13 mouse cellular contexts compared by ENCODE assay signal in genomic region chr19:19777891-19778290, GRCm38 (mm10).
DNase-seq lines count a peak whose midpoint lies in the region.
"Had no signal": no experiment of that assay in that cellular context is flagged by ENCODE, and none has a peak within 500 bp of the region (broad histone marks: within the 10 kb centered on the region; RNA-seq: fewer than 3 reads in every experiment).

No protein-coding gene starts in this region.

- intact Hi-C loops in left cerebral cortex, postnatal 4 days (cut with DNase I): no loop called here
- intact Hi-C loops in left cerebral cortex, postnatal 36 days (cut with DNase I): no loop called here

- peak; percentile 29 for DNase-seq in left cerebral cortex, adult 11 months (ENCODE audit: low spot score)
- DNase-seq in left cerebral cortex, postnatal 4 days: no peak
- DNase-seq in layer of hippocampus, postnatal 14 days (ENCODE audit: low spot score in 2 of 2): peak; percentile 2 to 22
- peak; percentile 33 to 45 for DNase-seq in left cerebral cortex, postnatal 36 days (ENCODE audit: low spot score in 2 of 2)
- no peak for DNase-seq in thymus, postnatal 25 days
- no peak for DNase-seq in adrenal gland, postnatal 10 days
- no peak for DNase-seq in gastrocnemius, adult 18-20 months (ENCODE audit: low spot score)
- DNase-seq: adrenal gland, adult 8-10 months; cerebellum, adult 18-20 months; kidney, adult 9 months; lung, postnatal 36 days; retina, postnatal 1 day; thymus, postnatal 14 days had no signal

Comparison
In these comparisons a context has a peak if more than half of its experiments do, and no peak if none do; other contexts are left out.
1. DNase-seq: peak in left cerebral cortex, adult 11 months (single experiment), layer of hippocampus, postnatal 14 days (2 of 2) and left cerebral cortex, postnatal 36 days (2 of 2); none in left cerebral cortex, postnatal 4 days (single experiment), thymus, postnatal 25 days (single experiment), adrenal gland, postnatal 10 days (single experiment) and gastrocnemius, adult 18-20 months (single experiment).